Mouse (Mus musculus): Measurements from ENCODE around the gene Stn1.

Gene Stn1

DNA sequence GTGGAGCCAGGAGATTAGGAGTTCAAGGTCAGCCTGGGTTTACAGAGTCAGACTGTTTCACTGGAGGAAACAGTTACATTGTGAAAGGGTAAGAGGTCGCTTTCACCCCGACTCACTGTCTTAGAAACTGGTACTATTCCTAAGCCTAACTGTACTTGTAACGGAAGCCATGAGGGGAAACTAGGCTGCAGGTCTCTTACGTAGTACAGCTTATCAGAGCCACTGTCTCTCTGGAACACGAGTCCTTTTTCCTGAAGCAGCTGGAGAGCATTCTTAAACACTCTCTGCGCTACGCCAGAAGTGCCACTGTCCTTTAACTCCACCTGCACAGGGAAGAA lies 27.2 kb downstream of the Stn1 start:
- 88% methylated on average over 7 of the region's 7 CpGs for WGBS

DNA sequence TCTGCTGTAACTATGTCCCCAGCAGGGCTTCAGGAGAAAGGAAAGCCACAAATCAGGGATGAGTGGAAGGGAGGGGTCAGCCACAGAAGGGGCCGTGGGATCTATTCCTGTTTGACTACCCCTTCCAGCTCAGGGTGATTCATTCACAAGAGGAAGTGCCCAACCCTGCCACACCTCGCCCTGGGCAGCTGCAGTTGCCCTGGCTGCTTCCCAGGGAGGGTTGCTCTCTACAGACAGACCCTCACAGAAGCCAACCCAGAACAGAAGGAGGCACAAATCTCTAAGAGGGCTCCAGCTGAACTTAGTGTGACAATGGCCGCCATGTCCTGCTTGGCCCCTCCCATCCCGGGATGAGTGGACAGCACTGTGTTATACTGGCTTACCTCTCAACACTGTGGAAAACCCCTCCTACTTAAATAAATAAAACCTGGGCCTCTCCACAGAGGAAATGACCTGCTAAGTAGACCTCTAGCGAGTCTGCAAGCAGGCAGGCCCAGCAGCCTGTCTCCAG lies 28.5 kb downstream of the Stn1 start:
- WGBS: 66% methylated on average over 5 of the region's 5 CpGs

DNA sequence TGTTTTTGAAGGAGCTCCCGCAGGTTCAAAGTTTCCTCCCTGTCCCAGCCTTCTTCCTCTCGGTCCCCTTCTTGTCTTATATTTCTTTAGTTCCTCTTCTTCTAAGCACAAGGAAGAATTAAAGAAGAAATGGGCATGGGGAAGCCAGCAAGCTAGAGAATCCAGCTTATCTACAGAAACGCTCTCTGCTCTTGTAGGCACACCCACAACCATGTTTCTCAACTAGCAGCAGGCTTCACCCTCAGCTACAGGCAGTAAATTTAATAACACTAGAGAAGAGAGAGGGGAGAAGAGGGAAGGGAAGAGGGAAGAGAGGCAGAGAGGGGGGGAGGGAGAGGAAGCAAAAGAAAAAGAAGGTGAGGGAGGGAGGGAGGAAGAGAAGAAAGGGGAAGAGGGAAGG lies 29.1 kb downstream of the Stn1 start:
- 51% methylated on average over 3 of the region's 3 CpGs for WGBS

DNA sequence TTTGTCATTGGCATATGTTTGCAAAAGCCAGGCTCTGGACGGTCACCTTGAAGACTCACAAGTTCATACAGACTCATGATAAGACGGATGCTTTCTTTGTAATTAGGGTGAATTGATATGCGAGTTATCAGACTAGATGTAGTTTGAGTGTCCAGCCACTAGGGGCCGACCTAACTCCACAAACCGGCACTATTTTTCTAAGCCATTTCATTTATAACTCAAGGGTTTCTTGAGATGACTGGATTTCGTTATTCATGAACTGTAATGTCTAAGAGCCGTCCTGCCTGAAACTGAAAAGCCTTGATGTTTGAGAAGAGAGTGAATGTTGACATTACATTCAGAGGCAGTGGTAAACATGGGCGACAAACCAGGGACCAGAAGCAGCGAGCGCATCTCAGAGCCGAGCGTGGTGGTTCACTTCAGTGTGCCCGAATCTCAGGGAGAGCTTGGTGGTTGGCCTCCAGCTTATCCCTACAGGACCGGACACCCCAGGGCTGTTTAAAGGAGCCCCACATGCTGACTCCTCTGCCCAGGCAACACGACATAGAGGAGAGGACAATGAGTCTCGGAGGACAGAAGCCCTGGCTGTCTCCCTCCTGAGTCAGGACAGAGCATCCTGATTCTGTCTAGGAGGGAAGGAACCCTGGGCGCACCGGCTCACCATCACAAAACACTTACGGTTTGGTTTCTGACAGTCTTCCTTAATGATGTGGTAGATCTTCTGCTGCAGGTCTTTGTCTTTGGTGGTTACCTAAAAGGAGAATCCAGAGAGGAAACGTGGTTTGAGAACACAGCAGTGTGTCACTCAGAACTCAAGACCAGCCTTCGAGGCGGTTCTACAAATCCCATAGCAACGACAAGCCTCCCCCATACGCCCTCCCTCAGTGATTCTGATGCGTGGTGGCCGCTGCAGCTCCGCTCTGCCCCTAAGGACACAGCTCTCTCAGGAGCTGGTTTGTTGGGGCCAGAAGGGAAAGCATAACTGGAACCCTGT lies 29.9 kb downstream of the Stn1 start:
- WGBS: 17% methylated on average over 27 of the region's 27 CpGs

- WGBS: 81% methylated on average over 4 of the region's 4 CpGs
Observed at GRCm38 (mm10) chr19:47503625-47504024, 33.7 kb downstream of the Stn1 start.

DNA sequence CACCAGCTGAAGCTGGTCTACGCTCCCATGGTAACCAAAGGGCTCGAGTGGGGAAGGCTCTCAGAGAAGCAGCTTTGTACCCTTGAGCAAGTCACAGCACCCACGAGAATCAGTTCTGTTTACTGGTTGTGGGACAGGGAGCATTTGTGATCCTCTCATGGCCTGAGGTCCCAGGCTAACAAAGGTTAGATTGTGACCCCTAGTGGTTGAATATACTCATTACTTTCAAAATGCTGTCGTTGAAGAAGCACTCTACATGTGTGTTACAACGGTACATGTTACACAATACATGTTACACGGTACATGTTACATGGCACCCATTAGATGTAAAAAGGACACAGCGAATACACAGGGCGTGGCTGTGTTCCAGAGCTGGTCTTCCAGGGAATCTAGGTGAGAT lies 34.7 kb downstream of the Stn1 start:
- 79% methylated on average over 8 of the region's 8 CpGs for WGBS

GRCm38 (mm10) chr19:47500389-47501011 lies 36.8 kb downstream of the Stn1 start:
- WGBS: 74% methylated on average over 11 of the region's 11 CpGs

GRCm38 (mm10) chr19:47499841-47500240 lies 37.5 kb downstream of the Stn1 start:
- WGBS: 53% methylated on average over 5 of the region's 5 CpGs

DNA sequence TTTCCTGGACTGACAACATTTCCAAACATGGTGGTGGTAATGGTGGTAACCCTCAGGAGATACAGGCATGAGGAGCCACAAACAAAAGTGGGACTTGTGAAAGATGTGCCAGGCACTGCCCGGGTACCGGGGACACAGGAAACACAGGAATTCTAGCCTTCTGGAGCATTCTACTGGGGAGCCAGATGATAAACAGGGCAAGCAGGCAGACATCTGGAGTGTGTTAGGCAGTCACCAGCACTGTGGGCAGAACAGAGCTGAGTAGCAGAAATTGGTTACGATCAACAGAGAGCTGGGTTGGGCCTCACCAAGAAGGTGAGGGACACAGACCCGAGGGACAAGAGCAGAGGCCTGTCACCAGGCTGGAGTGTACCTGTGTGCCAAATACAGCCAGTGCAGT lies 38.4 kb downstream of the Stn1 start:
- 65% methylated on average over 4 of the region's 4 CpGs for WGBS

GRCm38 (mm10) chr19:47497736-47498135 lies 39.6 kb downstream of the Stn1 start:
- 83% methylated on average over 6 of the region's 6 CpGs for WGBS

- 56% methylated on average over 9 of the region's 9 CpGs for WGBS
Observed at GRCm38 (mm10) chr19:47497313-47497712, 40.0 kb downstream of the Stn1 start.

- 47% methylated on average over 23 of the region's 23 CpGs for WGBS
Observed at GRCm38 (mm10) chr19:47493017-47493997, 44.0 kb downstream of the Stn1 start.

DNA sequence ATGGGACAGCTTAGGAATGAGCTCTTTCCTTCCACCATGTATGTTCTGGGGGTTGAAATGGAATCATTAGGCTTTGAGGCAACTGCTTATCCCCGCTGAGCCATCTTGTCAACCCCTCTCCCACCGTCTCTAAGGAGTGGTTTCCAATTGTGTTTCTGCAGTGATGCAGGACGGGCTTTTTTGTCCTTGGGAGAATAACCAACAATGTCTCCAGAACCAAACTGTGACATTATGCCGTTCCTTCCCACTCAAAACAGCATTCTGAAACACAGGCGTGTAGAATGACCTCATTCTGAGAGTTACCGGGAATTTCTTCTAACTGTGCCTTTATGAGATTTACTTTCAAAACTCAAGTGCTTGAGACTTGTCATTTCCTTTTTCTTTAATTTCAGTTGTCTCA lies 44.9 kb downstream of the Stn1 start:
- WGBS: 57% methylated on average over 6 of the region's 6 CpGs

- WGBS: 86% methylated on average over 2 of the region's 2 CpGs
Observed at GRCm38 (mm10) chr19:47491853-47492252, 45.5 kb downstream of the Stn1 start.

DNA sequence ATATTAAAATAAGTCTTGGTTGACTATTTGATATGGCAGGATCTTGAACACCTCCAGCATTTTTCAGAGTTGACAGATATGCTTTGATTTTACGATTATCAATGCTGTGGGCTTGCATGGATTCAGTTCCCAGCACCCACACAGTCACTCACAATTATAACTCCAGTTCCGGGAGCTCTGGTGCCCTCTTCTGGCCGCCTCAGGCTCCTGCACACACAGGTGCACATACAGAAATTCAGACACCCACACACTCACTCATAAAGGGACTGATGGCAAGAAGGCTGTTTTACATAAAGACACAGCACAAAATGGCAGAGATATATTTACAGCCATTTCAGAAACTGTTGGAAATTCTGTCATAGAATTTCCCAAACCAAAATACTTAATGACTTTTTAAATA lies 48.1 kb downstream of the Stn1 start:
- 93% methylated on average over 3 of the region's 3 CpGs for WGBS

DNA sequence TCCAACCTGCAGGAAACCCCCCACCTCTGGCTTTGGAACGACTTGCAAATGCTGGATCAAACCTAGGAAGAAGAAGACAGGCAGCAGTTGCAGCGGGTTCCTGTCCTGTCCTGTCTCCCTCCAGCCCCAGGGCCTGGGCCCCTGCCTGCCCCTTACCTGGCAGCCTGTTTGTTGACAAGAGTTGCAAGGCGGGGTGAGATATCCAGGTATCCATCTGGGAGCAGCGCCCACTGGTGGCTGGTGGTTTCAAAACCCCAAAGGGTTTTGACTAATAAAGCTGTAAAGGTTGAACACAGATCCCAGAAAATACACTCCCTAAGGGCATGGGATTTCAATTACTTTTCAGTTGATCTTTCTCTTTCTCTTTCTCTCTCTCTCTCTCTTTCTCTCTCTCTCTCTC lies 49.1 kb downstream of the Stn1 start:
- 60% methylated on average over 4 of the region's 4 CpGs for WGBS

GRCm38 (mm10) chr19:47487572-47487971 lies 49.7 kb downstream of the Stn1 start:
- WGBS: 91% methylated on average over 9 of the region's 9 CpGs

DNA sequence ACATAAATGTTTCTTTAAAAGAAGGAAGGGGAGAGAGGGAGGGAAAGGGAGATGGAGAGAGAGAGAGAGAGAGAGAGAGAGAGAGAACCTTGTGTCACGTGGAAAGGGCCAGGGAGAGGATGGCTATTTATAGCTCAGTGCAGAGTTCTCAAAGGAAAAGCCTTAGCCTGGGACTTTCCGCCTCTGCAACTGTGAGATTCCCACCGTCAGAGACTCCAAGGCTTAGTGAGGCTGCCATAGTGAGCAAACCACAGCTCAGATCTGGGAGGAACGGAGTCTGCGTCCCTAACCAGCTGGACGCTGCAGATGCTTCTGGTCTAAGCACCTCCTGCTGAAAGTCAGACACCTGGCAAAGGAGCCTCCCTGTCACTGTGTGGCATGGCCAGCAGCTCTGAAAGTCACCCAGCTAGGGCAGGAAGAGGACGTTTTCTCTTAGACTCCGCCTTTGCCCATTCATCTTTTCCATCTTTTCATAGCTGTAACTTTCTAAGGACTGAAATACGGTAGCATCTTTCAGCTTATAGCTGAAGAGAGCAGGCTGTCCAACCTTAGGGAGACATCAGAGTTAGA lies 51.2 kb downstream of the Stn1 start:
- WGBS: 22% methylated on average over 9 of the region's 9 CpGs

DNA sequence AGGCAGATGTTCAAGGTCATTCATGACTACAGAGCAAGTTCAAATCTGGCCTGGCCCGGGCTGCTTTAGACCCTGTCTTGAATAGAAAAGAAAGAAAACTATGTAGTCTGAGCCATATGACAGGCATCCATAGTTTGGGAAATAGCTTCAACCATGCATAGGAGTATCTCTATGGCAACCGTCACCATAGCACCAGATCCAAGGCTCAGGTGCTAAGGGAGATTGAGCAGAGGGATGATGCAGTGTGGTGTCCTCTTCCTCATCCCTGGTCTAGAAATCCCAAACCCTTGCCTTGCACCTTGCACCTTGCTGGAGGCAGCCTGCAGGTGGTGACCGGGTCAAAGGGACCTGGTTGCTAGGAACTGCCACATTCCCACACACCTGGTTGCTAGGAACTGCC lies 53.2 kb downstream of the Stn1 start:
- WGBS: 78% methylated on average over 3 of the region's 3 CpGs

DNA sequence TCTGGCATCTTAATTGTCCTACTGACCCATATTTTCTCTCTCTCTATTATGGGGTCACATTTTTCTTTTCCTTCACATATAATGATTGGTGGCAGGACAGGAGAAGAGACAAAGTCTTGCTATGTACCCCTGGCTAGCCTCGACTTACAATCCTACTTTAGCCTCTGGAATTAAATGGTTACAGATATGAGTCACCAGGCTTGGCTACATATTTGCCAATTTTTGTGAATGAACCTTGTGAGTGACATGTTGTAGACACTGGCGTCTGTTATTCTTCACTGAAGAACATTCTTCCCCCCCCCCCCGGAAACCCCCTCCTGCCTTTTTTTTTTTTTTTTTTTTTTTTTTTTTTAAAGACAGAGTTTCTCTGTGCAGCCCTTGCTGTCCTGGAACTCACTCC lies 54.0 kb downstream of the Stn1 start:
- WGBS: 39% methylated on average over 3 of the region's 3 CpGs

- WGBS: 66% methylated on average over 3 of the region's 3 CpGs
Observed at GRCm38 (mm10) chr19:47473453-47473852, 63.9 kb downstream of the Stn1 start.

All from cerebral cortex, adult 2 months (tissue).